Mouse (Mus musculus) liver, embryonic 18 days (tissue): ENCODE results near the gene Esp1. TPM values are rescaled to one million over a fixed set of nuclear protein-coding genes. Genes with fewer than 3 reads are reported as not detected.

Experiments
- polyA plus RNA-seq: library from polyadenylated mRNA; depleted of rRNA; stranded (reverse); fragments of >200 nt; gene quantifications from 2 replicates; pipeline ENCODE4 v1.2.3, GENCODE M21; 2012; rRNA removed

The Esp1 gene
- not detected in 2 replicates for polyA plus RNA-seq

DNA sequence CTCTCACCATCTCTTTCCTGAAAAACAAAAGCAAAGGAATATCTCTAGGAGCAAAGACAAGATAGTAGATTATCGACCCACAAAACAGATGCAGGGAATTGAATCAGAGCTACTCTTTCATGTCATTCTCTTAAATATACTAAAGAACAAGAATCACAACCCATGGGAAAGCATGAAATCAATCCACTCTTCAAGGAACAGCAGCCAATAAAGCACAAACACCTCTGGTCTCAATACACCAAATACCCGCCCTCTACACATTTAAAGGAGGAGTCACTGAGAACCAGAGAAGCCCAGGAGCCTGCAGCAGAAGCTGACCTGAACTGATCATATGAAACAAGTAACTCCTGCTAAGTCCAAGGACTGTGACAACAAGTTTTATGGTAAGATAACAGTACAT is at the start of gene Esp1:
Gene Esp1, plus strand, starts transcription at position 301 of the 400 bp plus-strand sequence.

Other genes starting within 250 kb of the Esp1 start
- not detected in 2 replicates for gene Esp8, start 207.1 kb upstream of the Esp1 start, polyA plus RNA-seq
- not detected in 2 replicates for gene Esp6, start 165.6 kb upstream of the Esp1 start, polyA plus RNA-seq
- gene Esp4, start 128.5 kb upstream of the Esp1 start, polyA plus RNA-seq: not detected in 2 replicates
- gene Esp3, start 95.0 kb upstream of the Esp1 start, polyA plus RNA-seq: not detected in 2 replicates
- gene Crisp2, start 79.9 kb downstream of the Esp1 start, polyA plus RNA-seq: 0.06 and 0.22 TPM in 2 replicates
- 80.1 and 84.6 TPM in 2 replicates for gene Rhag, start 84.0 kb downstream of the Esp1 start, polyA plus RNA-seq
- 0.29 and 0.40 TPM in 2 replicates for gene 9130008F23Rik, start 153.4 kb downstream of the Esp1 start, polyA plus RNA-seq
- gene Glyatl3, start 187.2 kb downstream of the Esp1 start, polyA plus RNA-seq: 0.03 TPM in 1 of 2 replicates, not detected in the other
- gene Mut, start 207.6 kb downstream of the Esp1 start, polyA plus RNA-seq: 24.9 and 28.8 TPM in 2 replicates
- 7.6 and 7.9 TPM in 2 replicates for gene Cenpq, start 207.9 kb downstream of the Esp1 start, polyA plus RNA-seq